10 mouse cellular contexts compared by ENCODE assay signal in the genomic region with DNA sequence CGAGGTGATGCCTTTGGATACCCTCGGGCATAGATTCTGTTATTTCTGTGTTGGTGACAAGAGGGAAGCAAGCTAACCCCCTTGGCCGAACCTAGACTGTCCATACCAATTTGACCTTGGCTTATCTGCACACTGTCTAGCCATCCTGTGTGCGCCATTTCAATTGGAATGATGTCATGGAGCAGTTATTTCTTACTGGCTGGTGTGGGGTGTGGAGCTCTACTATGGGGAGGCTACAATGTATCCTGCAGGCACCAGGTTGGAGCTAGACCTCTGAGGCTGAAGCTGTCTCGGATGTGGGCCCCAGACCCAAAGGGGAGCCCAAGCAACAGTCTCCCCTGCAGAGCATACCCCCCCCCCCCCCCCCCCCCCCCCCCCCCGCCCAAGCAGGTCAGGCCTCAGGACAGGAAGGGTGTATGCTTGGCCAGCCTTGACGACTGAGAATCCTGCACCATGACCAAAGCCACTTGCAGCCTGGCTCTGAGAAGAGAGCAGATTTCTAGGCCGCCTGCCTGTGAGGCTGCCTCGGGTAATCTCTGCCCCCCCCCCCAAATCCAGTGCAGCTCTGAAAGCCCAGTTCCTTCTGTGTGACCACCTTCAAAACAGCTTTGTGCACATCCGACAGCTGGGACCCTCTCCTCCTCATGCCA. TPM values are rescaled to one million over a fixed set of nuclear protein-coding genes. Genes with fewer than 3 reads are reported as not detected.
DNase-seq lines count a peak whose midpoint lies in the region; ATAC-seq lines count a peak whose summit lies in the region.
"Had no signal": no experiment of that assay in that cellular context is flagged by ENCODE, and none has a peak within 500 bp of the region (broad histone marks: within the 10 kb centered on the region; RNA-seq: fewer than 3 reads in every experiment).

Prrx2 (plus strand) TSS at position 600 of the 650 bp plus-strand sequence.

- H3K27me3 ChIP-seq in heart, embryonic 12.5 days (replicated peaks), result no peaks in the 10 kb centered on the region
- H3K27me3 ChIP-seq in lung, embryonic 15.5 days, result no peaks in the 10 kb centered on the region

- no peak within 1 kb of the TSS for H3K4me2 ChIP-seq in heart, embryonic 12.5 days
- no peak within 1 kb of the TSS for H3K4me2 ChIP-seq in lung, embryonic 15.5 days

- no peak within 1 kb of the TSS for H3K9ac ChIP-seq in heart, embryonic 12.5 days
- H3K9ac ChIP-seq in lung, embryonic 15.5 days, result no peak within 1 kb of the TSS

- no peak within 1 kb of the TSS for H3K4me3 ChIP-seq in heart, embryonic 12.5 days
- H3K4me3 ChIP-seq in lung, embryonic 15.5 days, result no peak within 1 kb of the TSS

- H3K4me1 ChIP-seq in heart, embryonic 12.5 days (replicated peaks), result peaks cover 40% of the 10 kb centered on the region
- H3K4me1 ChIP-seq in lung, embryonic 15.5 days, result peaks cover 9% of the 10 kb centered on the region; the same call in 1 of the 2 replicates

- H3K9me3 ChIP-seq in heart, embryonic 12.5 days (replicated peaks), result no peaks in the 10 kb centered on the region
- no peaks in the 10 kb centered on the region for H3K9me3 ChIP-seq in lung, embryonic 15.5 days

- peak within 1 kb of the TSS; percentile 76 for H3K27ac ChIP-seq in heart, embryonic 12.5 days (ENCODE audit: poor library complexity, severe bottlenecking)
- no peak within 1 kb of the TSS for H3K27ac ChIP-seq in lung, embryonic 15.5 days

- ATAC-seq in heart, embryonic 12.5 days (ENCODE audit: insufficient number of reproducible peaks, low FRiP score), result no peak; the same call in 1 of the 2 replicates
- no peak for ATAC-seq in lung, embryonic 15.5 days (ENCODE audit: borderline replicate concordance, extremely low read depth, low FRiP score, low TSS enrichment)

- no peaks in the 10 kb centered on the region for H3K36me3 ChIP-seq in heart, embryonic 12.5 days
- H3K36me3 ChIP-seq in lung, embryonic 15.5 days, result no peaks in the 10 kb centered on the region

- no peak for DNase-seq in heart, postnatal 4 days
- no peak for DNase-seq in lung, postnatal 4 days
- DNase-seq in R1 (ENCODE audit: low read depth, low spot score), result peak; percentile 48
- DNase-seq in gonadal fat pad, adult 2 months (ENCODE audit: low read depth), result no peak
- no peak for DNase-seq in right cerebral cortex, adult 2 months (ENCODE audit: low spot score in 2 of 2)
- no peak for DNase-seq in layer of hippocampus, postnatal 10 days (ENCODE audit: low spot score in 2 of 2)
- DNase-seq: cerebellum, adult 9-11 months; lung, postnatal 36 days had no signal

- 34% methylated on average over 9 of the region's 10 CpGs for whole genome bisulfite sequencing in heart, embryonic 12.5 days
- 65% methylated on average over 9 of the region's 10 CpGs for WGBS in lung, embryonic 15.5 days

RNA-seq across cellular contexts. Expression of gene Prrx2, which starts in this region (rescaled TPM):
- polyA plus RNA-seq in heart, embryonic 12.5 days (2016; fragmentation: Nextera tagmentation; extraction: Ambion mirVana), result 58.8 and 63.9 TPM in 2 replicates
- 1 to 10 TPM; 8.7 to 9.4 TPM for total RNA-seq in heart, postnatal 4 days (2021)
- polyA plus RNA-seq in lung, embryonic 15.5 days (2015; fragmentation: Nextera tagmentation; extraction: Ambion mirVana), result 9.7 and 12.5 TPM in 2 replicates
- polyA plus RNA-seq in gonadal fat pad, adult 2 months (2012; rRNA removed), result 8.7 and 10.8 TPM in 2 replicates
- total RNA-seq in layer of hippocampus, postnatal 10 days (2021), result 1 to 10 TPM; 2.5 to 3.9 TPM
